Mouse (Mus musculus) limb, embryonic 12.5 days (tissue): ENCODE data around the gene Asb3. TPM values are rescaled to one million over a fixed set of nuclear protein-coding genes. Genes with fewer than 3 reads are reported as not detected.
"Not testable (repeated sequence)": the region's sequence is repeated elsewhere in the genome, so short reads cannot be mapped to it uniquely, and the experiment has no call there.

Source experiments
- ATAC-seq: fragments of 200-750 bp; cut with Nextera tagmentation; 2 replicates; pipeline ENCODE4 v1.8.0; 2017; ENCODE audit warnings: low read depth, moderate TSS enrichment; ENCODE audit not compliant: insufficient number of reproducible peaks, insufficient read depth, low FRiP score, low TSS enrichment
- H3K27ac ChIP-seq: fragments of 300-500 bp; sonication (generic); 2 replicates; pipeline ENCODE4 v1.5.1; 2016; ENCODE audit warnings: mild to moderate bottlenecking, moderate library complexity
- H3K27me3 ChIP-seq: fragments of 300-500 bp; sonication (generic); 2 replicates; pipeline ENCODE4 v1.6.1; 2016; ENCODE audit warnings: mild to moderate bottlenecking, moderate library complexity
- H3K36me3 ChIP-seq: fragments of 300-500 bp; sonication (generic); 2 replicates; pipeline ENCODE4 v1.6.1; 2016; ENCODE audit warnings: mild to moderate bottlenecking, moderate library complexity
- H3K4me1 ChIP-seq: fragments of 300-500 bp; sonication (generic); replicated peaks from 2 replicates; pipeline ENCODE4 v1.6.1; 2016
- H3K4me2 ChIP-seq: fragments of 300-500 bp; sonication (generic); 2 replicates; pipeline ENCODE4 v1.6.1; 2016; ENCODE audit warnings: mild to moderate bottlenecking, moderate library complexity
- H3K4me3 ChIP-seq: fragments of 300-500 bp; sonication (generic); replicated peaks from 2 replicates; pipeline ENCODE4 v1.5.1; 2016; ENCODE audit warnings: mild to moderate bottlenecking
- H3K9ac ChIP-seq: fragments of 300-500 bp; sonication (generic); replicated peaks from 2 replicates; pipeline ENCODE4 v1.6.1; 2016; ENCODE audit warnings: mild to moderate bottlenecking, moderate library complexity
- H3K9me3 ChIP-seq: fragments of 300-500 bp; sonication (generic); 2 replicates; pipeline ENCODE4 v1.6.1; 2016; ENCODE audit warnings: mild to moderate bottlenecking, moderate library complexity
- WGBS: fragments of 180-500 bp; shearing (Covaris S2); methylation state at CpG from one replicate; pipeline ENCODE4 v1.1.7; 2016; 5-methylcytosine and 5-hydroxymethylcytosine counted together
- polyA plus RNA-seq: library from polyadenylated mRNA; unstranded; fragments of >200 nt; fragmentation: Nextera tagmentation; extraction: Ambion mirVana; gene quantifications from 2 replicates; pipeline ENCODE4 v1.2.1, GENCODE M21; 2016

Gene Asb3
- polyA plus RNA-seq, 1 experiment from 2014 or later: 39.3 TPM

GRCm38 (mm10) chr11:31138394-31138793 lies 253.2 kb downstream of the Asb3 start:
- not testable (repeated sequence) for H3K4me1 ChIP-seq, H3K9ac ChIP-seq, H3K27ac ChIP-seq, H3K9me3 ChIP-seq, ATAC-seq, H3K27me3 ChIP-seq, H3K4me2 ChIP-seq, H3K4me3 ChIP-seq, H3K36me3 ChIP-seq
- WGBS: 59% methylated on average over 1 of the region's 1 CpGs

Other genes starting within 250 kb of the Asb3 start
- gene Acyp2, start 235.8 kb upstream of the Asb3 start, polyA plus RNA-seq: 6.6 and 8.0 TPM in 2 replicates
- 31.2 and 33.1 TPM in 2 replicates for gene Psme4, start 113.7 kb upstream of the Asb3 start, polyA plus RNA-seq
- gene Gpr75, start 58 bp upstream of the Asb3 start, polyA plus RNA-seq: 0.38 and 0.52 TPM in 2 replicates
- 10.8 and 10.9 TPM in 2 replicates for gene Erlec1, start 68.9 kb downstream of the Asb3 start, polyA plus RNA-seq
- gene Chac2, start 100.9 kb downstream of the Asb3 start, polyA plus RNA-seq: 10.9 and 12.5 TPM in 2 replicates